Mouse (Mus musculus) small intestine, adult 2 months (tissue): ENCODE data around the gene Wdr47.

Experiments used
- CTCF ChIP-seq: fragments of 200-500 bp; IDR thresholded peaks from 2 replicates; pipeline ENCODE4 v1.5.1; 2012; ENCODE audit warnings: low read depth, mild to moderate bottlenecking, control low read depth, inconsistent platforms, low read length, moderate library complexity, mixed read lengths; ENCODE audit not compliant: insufficient replicate concordance, insufficient read length; ENCODE audit errors: extremely low read depth
- POLR2A ChIP-seq: fragments of 200-500 bp; IDR thresholded peaks from 2 replicates; pipeline ENCODE4 v1.6.1; 2012; ENCODE audit warnings: low read depth, mild to moderate bottlenecking, control low read depth, inconsistent platforms, low read length, moderate library complexity

- no peak for TF ChIP-seq CTCF
- no peak for TF ChIP-seq POLR2A
These were observed 17.1 kb upstream of the Wdr47 start for GRCm38 (mm10) chr3:108574018-108574417.
